Mouse (Mus musculus): ENCODE measurements around the gene E130114P18Rik.

DNA sequence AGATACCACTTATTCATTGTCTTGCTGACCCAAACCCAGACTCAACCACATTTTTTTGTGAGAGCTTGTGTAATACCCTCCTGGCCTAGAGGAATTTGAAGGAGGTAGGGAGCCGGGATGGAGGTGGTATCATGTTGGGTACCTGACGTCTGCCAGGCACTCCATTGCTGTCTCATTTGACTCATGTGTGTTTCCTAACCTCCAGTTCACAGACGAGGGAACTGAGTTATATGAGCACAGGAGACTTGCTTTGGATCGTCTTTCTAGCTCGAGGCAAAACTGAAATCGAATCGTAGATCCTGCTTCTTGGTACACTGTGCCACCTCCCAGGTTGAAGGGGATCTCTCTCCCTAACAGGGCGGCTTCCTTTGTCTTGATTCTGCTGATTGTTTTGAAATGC, 41.2 kb upstream of the E130114P18Rik start:
- TF ChIP-seq GATA1 (IDR thresholded peaks at IDR 0.05; ENCODE audit: borderline replicate concordance, low read length) (no peak), FLI1 (IDR thresholded peaks at IDR 0.05; ENCODE audit: low read length) (no peak)
